Mouse (Mus musculus) urinary bladder, postnatal 10 days (tissue): ENCODE measurements at regions not wholly inside any gene's neighbourhood (a gene's known extent, or its start where the extent isn't known, plus 50 kb on each side); places are given as distances from the start of the nearest gene placed in this dataset.
"Not testable (repeated sequence)": the region's sequence is repeated elsewhere in the genome, so short reads cannot be mapped to it uniquely, and the experiment has no call there.

ENCODE experiments used
- DNase-seq: peaks from one replicate; pipeline ENCODE4 v3.0.0; 2022; ENCODE audit warnings: low spot score

DNA sequence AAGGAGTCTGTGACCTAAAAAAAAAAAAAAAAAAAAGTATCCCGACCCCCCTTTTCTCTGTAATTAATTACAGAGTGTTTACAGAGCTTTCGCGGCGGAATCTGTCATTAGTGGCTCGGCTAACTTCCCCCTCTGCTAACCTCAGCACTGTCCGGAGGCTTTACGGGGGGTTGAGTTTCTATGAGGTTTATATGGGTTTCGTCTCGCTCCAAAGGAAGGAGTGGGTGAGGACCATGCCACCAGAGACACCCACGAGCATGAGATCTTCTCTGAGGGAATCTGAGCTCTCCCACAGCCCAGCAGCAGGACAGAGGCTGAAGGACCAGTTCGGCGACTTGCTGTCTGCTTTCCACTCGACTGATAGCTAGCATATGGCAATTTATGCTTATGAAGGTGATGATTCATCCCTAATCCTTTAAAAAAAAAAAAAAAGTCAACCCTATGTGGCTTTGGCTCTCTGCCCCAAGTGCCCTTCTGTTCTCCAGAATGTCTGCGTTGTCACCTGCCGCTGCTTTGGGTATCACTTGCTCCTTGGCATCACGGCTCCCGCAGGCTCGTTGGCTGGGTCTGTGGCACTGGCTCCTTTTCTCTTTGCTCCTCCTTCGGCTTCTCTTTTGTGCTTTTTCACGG is 55.8 kb upstream of the Jarid2 start:
- DNase-seq: no peak

DNA sequence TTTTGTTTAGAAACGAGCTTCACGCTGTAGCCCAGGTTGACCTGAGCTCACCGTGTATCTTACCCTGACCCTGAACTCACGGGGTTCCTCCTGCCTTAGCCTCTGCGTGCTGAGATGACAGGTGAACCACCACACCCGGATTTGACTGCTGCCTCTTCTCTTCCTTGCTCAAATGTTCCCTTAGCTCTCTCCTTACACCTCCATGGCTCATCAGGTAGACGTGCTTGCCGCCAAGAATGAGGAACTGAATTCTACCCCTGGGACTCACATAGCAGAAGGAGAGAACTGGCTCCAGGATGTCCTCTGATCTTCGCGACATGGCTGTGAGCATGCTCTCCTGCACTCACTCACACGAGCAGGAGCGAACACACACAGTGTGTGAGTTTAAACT is 55.3 kb upstream of the Jarid2 start:
- DNase-seq: no peak

DNA sequence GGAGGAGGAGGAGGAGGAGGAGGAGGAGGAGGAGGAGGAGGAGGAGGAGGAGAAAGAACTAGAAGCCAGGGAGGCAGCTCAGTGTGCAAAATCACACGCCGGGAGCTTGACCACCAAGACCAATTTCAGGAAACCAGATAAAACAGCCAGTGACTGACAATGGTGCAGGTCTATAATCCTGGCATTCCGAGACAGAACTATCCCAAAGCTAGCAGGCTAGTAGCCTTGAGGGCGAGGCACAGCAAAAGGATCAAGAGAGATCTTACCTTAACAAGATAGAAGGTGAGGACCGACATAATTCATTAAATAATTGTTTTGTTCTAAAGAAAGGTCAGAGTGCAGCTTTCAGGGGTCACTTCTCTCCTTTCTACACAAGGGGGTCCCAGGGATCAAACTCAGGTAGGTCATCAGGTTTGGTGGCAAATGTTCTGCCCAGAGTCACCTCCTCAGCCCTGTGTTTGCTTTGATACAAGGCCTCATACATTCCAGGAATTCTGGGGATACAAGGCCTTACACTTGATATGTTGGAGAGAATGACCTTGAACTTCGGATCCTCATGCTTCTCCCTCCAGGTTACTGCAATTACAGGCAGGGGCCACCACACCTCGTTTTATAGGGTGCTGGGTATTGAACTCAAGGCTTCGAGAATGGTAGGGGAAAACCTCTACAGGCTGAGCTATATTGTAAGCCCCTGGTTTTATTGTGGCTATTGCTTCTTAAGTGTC is 54.2 kb upstream of the Jarid2 start:
- no peak for DNase-seq

DNA sequence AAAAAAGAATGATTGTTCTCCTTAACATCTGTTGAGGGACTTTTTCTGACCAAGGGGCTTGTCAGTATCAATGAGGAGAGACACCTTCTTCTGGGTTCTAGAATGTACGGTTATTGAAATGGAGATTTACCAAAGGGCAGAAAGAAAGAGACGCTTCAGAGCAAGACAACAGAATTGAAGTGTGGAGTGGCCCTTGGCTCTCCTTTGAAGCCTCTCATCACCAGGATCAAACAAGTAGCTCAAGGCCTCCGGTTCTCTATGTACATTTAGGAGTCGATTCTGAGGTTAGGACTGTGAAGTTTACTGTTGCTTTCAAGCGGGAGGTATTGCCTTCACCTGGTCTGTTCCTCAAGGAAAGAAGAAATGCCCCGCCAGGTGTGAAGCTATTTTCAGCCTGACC is 53.2 kb upstream of the Jarid2 start:
- DNase-seq: no peak

DNA sequence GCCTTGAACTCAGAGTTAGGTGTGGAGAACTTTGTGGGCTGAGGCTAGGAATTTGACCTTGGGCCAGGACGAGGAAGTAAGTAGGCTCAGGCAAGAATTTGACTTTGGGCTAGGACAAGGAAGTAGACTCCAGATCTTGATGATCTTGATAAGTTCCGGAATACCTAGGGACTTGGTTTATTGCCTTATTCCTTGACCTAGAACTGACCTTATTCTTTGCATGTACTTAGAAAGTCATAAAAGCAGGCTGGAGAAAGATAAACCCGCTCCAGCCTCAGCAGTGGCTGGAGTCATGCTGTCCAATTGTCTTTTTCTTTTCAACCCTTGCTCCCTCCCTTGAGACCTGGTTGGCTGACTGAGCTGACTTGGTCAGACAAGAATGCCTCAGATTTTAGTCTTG is 51.2 kb upstream of the Jarid2 start:
- no peak for DNase-seq

DNA sequence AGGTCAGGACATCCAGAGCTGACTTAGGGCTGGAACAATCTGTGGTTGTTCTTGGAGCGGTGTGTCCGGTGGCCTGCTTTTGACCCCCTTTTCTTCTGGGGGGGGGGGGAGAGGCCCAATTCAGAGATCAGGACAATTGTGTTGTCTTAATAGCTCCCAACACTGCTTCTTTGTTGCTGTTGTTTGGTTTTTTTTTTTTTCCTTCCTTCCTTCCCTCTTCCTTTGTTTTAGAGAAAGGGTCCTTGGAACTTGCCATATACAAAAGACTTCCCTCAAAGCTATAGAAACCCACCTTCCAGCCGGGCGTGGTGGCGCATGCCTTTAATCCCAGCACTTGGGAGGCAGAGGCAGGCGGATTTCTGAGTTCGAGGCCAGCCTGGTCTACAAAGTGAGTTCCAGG is 49.8 kb upstream of the Jarid2 start:
- not testable (repeated sequence) for DNase-seq
